Mouse (Mus musculus) layer of hippocampus, adult 8-10 months (tissue): ENCODE results near the gene Ppib. TPM values are rescaled to one million over a fixed set of nuclear protein-coding genes. Genes with fewer than 3 reads are reported as not detected.

ENCODE experiments used
- total RNA-seq, 4 experiments: library from RNA; stranded (reverse); gene quantifications; 2 replicates each; pipeline ENCODE4 v1.2.4; 2022

Gene Ppib
- total RNA-seq, 4 experiments from 2014 or later, result 174 to 209 (median 191) TPM

Other genes starting within 250 kb of the Ppib start
- gene Zfp609, start 232.7 kb upstream of the Ppib start, total RNA-seq, result 10 to 100 TPM; 44.8 to 56.2 (median 50.2) TPM
- gene Pclaf, start 170.0 kb upstream of the Ppib start, total RNA-seq, result under 1 TPM in 2 of 4 experiments, not detected in 2; 0.19 to 0.40 TPM
- gene Trip4, start 151.4 kb upstream of the Ppib start, total RNA-seq, result 10 to 100 TPM; 35.8 to 46.8 (median 39.0) TPM
- 10 to 100 TPM; 39.9 to 54.2 (median 46.0) TPM for gene Csnk1g1, start 151.3 kb upstream of the Ppib start, total RNA-seq
- 1 to 10 TPM; 5.0 to 8.6 (median 7.5) TPM for gene Snx22, start 9.5 kb downstream of the Ppib start, total RNA-seq
- 10 to 100 TPM; 84.0 to 94.9 (median 90.0) TPM for gene Snx1, start 66.4 kb downstream of the Ppib start, total RNA-seq
- gene Ciao2a, start 66.4 kb downstream of the Ppib start, total RNA-seq, result 10 to 100 TPM; 24.3 to 30.0 (median 27.0) TPM
- gene Dapk2, start 98.0 kb downstream of the Ppib start, total RNA-seq, result 1 to 10 TPM in 1 of 4 experiments, under 1 TPM in 3; 0.43 to 1.5 (median 0.69) TPM